Mouse (Mus musculus) liver, embryonic 14.5 days (tissue): ENCODE results near the gene 1700028P14Rik.
A peak's percentile ranks its signal among the peaks of the same experiment; 100 is the strongest.

Experiments
- CTCF ChIP-seq: IDR thresholded peaks from 2 replicates; pipeline ENCODE4 v1.5.1; 2016; ENCODE audit warnings: antibody characterized with exemption, low read depth, control low read depth
- EP300 ChIP-seq: IDR thresholded peaks from 2 replicates; pipeline ENCODE4 v1.6.1; 2016; ENCODE audit warnings: antibody characterized with exemption, low read depth

DNA sequence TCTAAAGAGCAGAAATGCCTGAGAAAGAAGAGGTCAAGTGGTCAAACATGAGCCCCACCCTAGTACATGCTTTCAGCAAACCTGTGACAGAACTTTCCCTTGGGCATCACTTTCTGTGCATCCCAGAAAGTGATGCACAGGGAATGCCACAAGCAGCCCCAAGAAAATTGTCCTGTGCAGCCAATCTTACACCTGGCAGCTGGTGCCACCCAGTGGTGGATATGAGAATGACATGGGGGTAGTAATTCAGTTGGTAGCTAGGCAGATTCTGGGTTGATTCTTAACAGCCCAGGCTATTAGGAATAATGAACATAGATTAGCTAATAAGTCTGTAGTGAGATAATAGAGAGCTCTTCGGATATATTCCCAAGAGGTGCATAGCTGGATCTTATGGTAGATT, 128.9 kb downstream of the 1700028P14Rik start:
- peak; percentile 83 for TF ChIP-seq CTCF
- no peak for TF ChIP-seq EP300
